Mouse (Mus musculus) layer of hippocampus, adult 9-11 months (tissue): ENCODE measurements around the gene Pcdh19.

Source experiments
- DNase-seq: peaks from one replicate; pipeline ENCODE4 v3.0.0; 2022

Gene Pcdh19

DNA sequence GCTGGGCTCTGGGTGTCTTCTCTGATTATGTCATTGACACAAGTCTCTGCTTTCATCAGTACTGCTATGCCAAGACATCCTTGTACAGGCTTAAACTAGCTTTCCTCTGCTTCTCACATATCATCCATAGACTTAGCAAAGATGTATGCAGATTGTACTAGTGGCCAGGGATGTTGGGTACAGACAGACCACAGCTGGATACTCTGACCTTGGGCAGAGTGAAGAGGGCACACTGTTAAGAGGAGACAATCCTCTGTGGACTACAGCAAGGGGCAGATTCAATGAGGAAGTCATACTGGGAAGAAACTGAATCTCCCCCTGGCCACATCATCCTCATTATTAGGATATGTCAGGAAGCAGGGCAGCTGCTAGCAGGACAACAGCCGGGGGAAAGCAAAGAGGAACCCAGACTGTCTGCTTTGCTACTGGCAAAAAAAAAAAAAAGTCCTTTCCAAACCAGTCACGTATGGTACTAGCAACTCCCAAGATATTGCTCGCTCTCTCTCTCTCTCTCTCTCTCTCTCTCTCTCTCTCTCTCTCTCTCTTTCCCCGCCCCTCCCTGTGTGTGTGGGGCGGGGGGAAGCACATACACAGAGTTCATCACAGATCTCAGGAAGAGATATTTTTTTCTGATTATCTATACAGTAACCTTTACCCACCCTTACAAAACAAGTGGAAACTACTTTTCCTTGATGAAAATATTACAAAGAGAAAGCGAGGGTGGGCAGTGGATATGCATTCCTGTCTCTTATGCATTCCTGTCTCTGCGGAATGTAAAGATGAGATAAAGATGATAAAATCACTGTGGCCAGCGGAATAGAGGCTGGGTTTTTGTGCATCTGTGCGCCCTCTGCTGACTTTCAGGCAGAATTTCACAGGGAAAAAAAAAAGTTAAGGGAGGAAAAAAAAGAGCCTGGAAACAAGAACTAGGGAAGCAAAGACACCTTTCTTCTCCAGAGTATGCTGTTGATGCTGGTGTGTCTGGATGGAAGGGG is 31.2 kb downstream of the Pcdh19 start:
- DNase-seq: no peak

DNA sequence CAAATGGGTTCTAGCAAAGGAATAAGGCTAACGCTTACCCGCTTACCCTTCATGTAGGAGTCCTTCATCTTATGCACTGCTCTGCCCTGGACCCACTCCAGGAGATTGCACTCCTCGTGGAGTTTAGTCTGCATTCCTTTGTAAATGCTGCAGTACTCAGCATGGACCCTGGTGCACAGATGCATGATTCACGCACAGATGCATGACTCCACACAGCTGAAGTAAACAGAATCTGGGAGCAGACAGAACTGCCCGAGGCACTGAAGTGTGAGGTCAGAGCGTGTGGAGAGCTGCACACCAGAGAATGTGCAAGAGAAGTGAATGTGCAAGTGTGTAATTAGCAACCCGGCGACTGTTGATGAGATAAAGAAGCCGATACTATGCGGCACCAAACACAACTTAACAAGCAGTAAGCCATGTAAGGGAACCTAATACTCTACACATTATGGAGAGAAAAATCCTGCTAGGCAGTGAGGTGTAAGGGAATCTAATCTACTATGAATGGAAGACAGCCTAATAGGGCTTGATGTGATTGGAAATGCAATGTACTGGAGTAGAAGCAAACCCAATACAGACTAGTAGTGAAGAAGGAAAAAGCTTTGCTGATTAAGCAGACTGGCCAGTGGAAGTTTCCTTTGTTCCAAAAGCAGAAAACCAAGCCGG is 32.8 kb downstream of the Pcdh19 start:
- DNase-seq: no peak

DNA sequence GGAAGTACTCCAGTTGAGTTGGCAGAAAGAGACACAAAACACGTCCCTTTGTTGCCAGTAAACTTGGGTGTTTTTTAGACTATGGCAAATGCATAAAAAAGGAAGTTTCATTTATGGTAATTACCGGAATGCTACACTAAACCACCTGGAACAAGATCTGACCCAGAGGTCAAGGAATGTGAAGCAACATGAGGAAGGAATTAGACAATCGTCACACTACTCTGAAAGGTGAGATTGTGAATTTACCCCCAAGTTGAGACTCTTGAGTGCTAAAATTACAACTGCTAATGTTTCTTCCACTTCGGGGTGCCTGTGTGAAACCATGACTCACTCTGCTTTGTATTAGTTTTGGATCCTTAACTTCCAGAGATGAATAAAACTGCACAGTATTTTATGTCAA is 33.6 kb downstream of the Pcdh19 start:
- DNase-seq: no peak

DNA sequence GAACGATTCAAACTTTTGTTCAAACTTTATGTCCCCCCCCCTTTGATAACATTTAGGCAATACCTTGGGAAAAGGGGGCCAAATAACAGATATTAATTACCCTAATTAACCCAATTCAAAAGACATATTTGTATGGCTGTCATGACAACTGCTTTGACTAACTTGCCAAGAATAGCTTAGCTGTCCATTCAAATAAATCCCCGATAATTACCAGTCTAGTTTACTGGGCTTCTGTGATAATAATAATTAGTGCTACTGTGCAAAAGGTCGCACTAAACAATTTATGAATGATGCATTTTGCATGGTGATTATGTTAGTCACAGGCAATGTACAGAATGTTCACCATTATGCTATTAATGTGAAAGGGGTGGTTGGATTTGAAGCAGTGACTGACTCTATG is 35.7 kb downstream of the Pcdh19 start:
- no peak for DNase-seq

DNA sequence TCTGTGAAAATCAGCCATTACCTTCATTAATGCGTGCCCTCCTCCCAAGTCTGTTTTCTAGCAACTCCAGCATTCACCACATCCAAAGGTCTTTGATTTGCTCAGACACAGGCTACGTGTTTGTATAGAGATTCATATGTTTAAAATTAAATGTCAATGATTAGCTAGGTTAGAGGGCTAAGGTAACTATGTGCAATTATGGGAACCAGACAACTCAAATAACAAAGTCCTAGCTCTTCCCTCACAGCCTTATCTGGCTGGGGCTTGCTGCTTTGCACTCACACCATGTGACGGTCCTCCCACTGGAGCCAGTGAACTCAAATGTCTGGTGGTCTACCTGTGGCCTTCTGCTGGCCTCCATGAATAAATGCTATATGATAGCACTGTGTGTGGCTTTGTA is 38.4 kb downstream of the Pcdh19 start:
- DNase-seq: no peak

DNA sequence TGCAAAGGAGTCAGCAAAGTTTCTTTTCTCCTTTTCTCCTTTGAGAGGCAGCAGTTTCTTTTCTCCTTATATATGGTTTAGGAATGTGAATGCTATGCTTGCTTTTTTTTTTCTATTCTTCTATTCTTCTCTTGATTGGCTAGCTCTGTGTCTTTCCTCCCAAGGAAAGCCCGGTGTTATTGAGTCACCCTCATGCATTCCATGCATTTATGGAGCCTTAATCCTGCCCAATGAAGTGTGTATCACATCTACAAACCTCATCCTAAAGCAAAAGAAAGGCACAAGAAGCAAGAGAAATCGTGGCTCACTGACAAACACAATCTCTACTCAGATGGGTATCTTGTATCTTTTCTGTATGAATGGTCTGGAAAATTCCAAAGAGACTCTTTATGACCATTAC is 41.0 kb downstream of the Pcdh19 start:
- no peak for DNase-seq

DNA sequence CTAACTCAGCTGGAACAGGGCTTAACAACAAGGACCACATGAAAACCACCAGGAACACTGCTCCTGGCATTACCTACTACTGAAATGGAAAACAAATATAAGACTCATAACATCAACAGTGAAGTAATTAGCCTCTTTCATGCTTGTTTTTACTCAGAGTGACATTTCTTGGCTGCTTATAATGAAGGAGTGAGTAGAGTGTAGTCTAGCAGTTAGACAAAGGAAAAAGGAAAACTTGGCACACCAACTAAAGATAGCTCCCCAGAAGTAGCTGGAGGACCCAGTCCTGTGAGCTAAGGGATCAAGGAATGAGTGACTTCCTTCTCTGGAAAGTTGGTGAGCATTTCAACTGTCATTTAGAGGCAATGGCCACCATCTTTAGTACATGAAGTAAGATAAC is 49.3 kb downstream of the Pcdh19 start:
- no peak for DNase-seq

DNA sequence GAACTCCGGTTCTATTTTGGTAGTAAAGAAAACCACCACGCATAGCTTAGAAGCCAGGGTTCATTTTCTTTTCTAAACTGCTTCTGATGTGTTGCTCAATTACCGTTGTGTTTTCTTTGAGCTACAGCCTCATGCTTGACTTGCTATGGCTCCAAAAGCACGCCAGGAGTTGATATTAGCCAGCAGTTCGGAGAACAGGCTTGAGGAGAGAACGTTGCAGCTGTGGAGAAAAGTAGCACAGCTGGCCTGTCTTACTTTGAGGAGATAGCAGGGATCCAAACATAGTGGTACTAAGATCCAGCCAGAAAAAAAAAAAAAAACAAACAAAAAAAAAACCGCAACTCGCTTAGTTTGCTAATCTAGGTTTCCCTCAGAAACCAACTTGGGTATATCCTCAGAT is 59.2 kb downstream of the Pcdh19 start:
- no peak for DNase-seq

DNA sequence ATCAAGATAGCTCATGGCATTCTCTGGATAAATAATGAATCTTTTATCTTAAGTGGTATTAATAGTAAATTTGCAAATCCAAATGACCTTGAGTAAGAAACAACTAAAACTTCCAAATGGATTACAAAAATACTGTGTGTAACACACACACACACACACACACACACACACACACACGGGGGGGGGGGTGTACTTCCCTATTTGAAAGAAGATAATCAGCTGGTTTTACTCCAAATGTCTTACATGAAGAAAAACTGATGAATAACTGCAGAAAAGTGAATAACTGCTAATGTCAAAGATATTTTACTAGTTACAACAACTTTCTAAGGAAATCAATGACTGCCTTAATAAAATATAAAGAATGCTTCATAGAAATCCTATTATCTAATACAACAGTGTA is 70.6 kb downstream of the Pcdh19 start:
- no peak for DNase-seq

DNA sequence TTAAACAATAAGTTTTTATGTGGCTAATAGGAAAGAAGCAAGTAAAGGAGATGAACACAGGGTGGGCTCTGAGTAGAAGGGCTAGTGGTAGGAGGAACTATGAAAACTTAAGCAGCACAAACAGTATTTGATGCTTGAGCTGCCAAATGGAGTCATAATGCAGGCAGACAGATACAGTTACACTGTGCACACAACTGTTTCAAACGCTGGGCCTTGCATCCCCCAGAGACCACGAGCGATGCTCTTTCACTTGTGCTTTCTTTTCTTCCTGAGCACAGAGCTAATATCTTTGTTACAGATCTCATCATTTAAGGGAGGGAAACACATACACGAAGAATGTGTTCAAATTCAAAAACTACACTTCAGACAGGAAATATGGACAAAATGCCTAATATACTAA is 83.0 kb downstream of the Pcdh19 start:
- DNase-seq: no peak

DNA sequence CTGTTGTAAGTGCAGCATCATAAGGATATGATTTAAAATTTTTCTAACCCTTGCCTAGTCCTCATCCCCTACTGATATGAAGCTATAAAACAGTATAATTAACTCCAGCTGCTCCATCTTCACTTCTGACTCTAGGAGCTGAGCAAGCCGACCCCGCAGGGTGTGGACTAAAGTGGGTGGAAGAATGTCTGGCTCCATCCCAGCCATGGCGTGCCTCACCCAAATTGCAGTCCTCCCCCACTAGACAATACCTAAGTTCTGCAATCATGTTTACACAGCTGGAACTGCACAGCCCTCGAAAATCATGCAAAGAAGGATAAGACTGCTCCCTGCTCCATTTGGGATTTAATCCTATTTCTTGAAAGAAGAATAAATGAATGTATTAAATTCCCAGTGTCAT is 84.5 kb downstream of the Pcdh19 start:
- no peak for DNase-seq

DNA sequence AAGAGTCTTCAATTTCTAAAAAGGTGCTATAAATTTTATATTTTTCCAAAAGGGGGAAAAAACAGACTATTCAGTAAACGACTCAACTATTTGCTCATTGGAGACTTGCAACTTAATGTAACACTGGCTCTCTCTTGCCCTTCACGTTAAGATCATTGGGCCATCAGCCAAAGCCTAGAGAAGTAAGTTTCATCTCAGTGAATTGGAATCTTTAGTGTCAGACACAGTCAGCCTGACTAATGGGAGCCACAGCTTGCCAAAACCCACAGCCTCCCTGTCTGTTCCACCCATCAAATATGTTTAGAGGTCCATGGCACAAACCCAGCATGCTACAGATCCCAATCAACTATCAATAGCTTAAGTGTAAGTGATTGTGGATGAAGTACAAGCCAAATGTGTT is 86.7 kb downstream of the Pcdh19 start:
- DNase-seq: no peak

DNA sequence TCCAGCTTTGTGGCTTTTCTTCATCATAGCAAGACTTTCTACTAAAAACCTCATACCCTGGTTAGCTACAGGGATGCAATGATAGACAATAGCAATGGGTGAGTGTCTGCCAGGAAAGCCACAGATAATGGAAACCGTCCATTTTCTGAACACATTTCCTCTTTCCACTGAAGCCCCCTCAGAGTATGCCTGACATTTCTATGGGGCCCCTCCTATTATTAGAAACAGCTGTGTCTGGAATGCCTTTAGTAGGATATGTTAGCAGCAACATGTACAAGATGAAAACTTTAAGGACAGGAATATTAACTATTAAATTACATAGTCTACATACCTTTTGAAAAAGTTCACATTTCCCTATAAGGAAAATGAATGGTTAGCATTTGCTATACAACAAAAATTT is 87.1 kb downstream of the Pcdh19 start:
- no peak for DNase-seq

DNA sequence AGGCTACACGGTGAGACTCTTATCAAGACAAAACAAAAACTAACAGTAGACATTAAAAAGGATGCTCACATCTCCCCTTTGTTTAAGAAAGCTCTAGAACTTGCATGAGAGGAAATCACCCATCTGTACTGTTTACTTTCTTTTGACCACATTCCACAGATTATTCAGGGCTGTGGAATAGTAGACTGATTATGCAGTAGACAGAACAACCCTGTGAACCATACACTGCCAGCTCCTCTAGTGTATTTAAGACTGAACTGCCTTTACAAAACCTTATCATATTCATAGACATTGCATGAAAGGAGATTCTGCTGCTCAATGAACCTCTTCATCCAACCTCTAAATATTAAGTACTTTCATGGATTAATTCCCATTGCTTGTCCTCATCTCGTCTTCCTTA is 87.6 kb downstream of the Pcdh19 start:
- DNase-seq: no peak

DNA sequence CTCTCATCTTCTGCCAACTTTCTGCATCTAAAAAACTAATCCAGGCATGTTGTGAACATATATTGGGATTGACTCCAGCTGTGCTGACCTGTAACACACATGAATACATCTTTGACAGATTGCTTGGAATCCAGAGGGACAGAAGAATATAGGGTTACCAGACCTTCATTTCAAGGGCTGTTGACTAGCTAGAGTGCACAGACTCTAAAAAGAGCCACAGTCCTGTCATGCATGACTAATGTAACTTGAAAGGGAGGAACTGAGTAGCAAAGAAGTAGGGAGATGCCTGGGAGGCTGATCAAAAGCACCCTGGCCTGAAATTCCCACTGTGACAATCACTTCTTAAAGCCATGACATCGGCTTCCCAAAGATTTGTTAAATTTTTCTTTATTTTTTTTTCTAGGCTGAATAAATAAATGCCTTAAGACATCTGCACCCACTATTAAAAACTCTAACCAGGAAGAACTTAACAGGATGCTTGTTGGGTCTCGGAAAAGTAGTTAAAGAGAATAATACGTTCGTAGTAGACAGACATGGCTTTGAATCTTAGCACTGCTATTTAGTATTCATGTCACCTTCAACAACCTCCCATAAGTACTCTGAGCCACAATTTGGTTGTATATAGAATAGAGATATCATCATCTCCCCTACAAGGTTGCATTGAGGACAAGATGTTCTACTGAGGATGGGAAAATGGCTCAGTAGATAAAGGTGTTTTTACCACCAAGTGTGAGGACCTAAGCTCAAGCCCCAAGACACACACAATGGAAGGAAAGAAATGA is 113.0 kb downstream of the Pcdh19 start:
- no peak for DNase-seq

DNA sequence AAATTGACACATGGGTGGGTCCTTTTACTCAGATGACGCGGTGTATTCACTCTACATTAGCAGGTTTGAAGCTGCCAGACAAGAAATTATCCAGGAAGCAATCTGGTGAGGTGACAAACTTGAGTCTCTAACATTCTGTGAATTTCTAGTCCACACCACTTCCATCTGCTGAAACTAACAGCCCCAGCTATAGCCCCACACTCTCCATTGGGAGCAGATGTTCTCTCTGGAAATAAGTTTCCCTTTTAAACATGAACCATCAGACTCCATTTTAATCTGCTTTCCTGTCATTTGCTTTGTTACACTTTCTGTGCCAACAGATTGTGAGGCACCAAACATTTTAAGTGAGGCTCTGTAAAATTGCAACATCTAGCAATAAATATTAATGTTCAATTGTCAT is 123.4 kb downstream of the Pcdh19 start:
- peak; percentile 3 for DNase-seq
